Mouse (Mus musculus): ENCODE results near the gene Slc25a51.
"Not testable (repeated sequence)": the region's sequence is repeated elsewhere in the genome, so short reads cannot be mapped to it uniquely, and the experiment has no call there.

The Slc25a51 gene

GRCm38 (mm10) chr4:45396211-45396610 is 12.4 kb downstream of the Slc25a51 start:
- not testable (repeated sequence) for DNase-seq

- DNase-seq: no peak
Observed at GRCm38 (mm10) chr4:45393658-45394057, 14.9 kb downstream of the Slc25a51 start.

DNA sequence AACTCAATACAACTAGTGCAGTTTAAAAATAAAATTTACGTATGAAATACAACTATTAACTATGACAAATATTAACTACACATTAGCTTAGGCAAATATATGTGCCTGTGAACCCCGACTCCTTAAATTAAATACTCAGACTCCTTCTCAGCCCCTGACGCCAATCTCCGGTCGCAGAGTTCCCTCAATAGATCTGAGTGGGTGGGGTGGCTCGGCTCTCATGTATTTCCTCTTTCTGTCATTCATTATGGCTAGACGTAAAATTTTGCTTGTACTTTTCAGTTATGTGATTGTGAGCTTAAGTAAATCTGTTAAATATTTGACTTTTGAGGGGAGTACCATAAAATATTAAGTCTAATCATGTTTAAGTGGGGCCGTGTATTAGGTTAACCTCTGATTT is 15.6 kb downstream of the Slc25a51 start:
- no peak for DNase-seq

GRCm38 (mm10) chr4:45392572-45392971 is 16.0 kb downstream of the Slc25a51 start:
- DNase-seq: no peak

- no peak for DNase-seq
Observed at GRCm38 (mm10) chr4:45392099-45392498, 16.5 kb downstream of the Slc25a51 start.

DNA sequence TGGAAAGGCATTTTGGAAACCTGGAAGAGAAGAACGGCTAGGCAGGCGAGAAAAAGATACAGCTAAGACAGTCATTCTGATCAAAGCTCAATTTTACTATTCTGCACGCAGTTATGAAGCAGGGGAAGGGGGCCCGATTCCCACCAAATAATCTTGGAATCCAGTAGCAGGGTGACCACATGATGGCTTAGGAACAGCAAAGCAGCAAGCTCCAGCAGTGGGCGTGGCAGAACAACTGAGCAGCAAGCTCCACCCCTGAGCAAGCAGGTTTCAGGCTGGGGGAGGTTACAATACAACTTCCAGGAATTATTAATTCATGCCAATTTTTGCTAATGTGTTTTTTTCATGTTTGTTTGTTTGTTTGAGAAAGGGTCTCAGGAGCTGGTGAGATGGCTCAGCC is 21.3 kb downstream of the Slc25a51 start:
- DNase-seq: not testable (repeated sequence)

DNA sequence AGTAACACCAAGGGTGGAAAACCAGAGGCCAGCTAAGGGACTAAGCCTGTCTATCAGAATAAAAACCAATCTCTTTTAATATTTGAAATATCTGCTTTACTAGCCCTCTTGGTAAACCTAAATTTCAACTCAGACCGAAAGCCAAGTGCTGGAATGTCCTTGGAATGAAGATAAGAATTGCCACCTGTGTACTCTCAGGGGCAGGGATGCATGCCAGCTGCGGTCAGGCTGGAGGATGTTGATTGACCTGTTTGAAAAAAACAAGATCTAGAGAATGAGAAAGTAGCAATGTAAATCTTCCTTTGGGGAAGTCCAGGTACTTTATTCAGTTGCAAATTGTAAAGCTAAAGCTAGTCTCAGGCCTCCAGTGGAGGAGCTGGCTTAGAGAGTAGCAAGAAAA is 26.4 kb downstream of the Slc25a51 start:
- not testable (repeated sequence) for DNase-seq

GRCm38 (mm10) chr4:45380903-45381580 is 27.5 kb downstream of the Slc25a51 start:
- not testable (repeated sequence) for DNase-seq

GRCm38 (mm10) chr4:45376573-45376972 is 32.0 kb downstream of the Slc25a51 start:
- no peak for DNase-seq

DNA sequence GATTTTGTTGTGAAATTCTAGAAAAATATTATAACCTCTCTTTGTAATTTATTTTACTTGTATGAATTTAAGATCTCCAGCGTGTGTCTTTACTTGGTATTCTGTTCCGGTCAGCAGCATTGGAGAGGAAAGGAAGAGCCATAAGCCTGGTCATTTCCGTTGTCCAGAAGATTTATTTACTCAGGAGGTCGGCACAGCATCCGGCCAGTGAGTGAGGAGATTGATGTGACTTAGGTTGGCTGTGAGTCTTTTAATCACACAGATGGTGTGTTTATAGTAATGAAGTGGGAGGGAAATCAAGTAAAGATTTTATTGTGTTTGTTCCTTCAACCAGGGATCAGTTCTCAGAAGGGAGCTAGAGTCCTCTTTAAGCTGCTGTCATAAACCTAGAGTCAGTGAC is 33.7 kb downstream of the Slc25a51 start:
- no peak for DNase-seq

DNA sequence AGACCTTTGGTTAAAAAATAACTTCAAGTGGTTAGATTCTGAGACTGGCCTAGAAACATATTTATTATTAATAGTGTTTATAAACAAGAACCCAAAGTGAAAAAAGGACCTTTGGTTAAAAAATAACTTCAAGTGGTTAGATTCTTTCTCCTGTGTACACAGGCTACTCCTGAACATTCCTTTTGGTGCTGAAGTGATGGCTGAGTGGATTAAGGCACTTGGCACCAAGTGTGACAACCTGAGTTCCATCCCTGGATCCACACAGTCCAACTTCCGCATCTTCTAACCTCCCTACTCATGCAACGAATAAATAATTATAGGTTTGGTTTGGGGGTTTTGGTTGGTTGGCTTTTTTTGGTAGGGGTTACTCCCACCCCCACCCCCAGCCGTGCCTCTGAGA is 37.3 kb downstream of the Slc25a51 start:
- DNase-seq: no peak

DNA sequence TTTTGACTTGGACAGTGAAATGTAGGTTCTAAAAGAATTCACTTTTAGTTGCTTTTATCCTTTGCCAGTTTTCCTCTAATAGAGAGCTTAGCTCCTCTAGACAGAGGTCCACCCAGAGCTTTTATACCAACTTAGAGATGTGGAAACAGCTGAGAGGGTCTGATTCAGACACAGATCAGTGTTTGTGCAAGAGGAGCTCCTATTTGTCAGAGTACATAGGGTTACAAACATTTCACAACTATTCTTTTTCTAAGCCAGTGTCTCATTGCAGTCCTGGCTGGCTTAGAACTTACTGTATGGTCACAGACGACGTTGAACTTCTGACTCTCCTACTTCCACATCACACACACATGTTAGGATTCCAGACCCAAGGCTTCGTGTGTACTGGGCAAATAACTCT is 51.9 kb downstream of the Slc25a51 start:
- no peak for DNase-seq

Data from cerebellum, postnatal 25 days (tissue).